Mouse (Mus musculus) stomach, embryonic 15.5 days (tissue): ENCODE data around the gene Ntrk2. TPM values are rescaled to one million over a fixed set of nuclear protein-coding genes. Genes with fewer than 3 reads are reported as not detected.

Experiments used
- ATAC-seq: fragments of 200-750 bp; cut with Nextera tagmentation; 2 replicates; pipeline ENCODE4 v1.8.0; 2017; ENCODE audit warnings: low read depth, moderate number of reproducible peaks, moderate TSS enrichment; ENCODE audit not compliant: insufficient read depth, low FRiP score
- H3K27ac ChIP-seq: fragments of 300-500 bp; sonication (generic); 2 replicates; pipeline ENCODE4 v1.5.1; 2015; ENCODE audit warnings: mild to moderate bottlenecking, inconsistent platforms
- H3K27me3 ChIP-seq: fragments of 300-500 bp; sonication (generic); replicated peaks from 2 replicates; pipeline ENCODE4 v1.6.1; 2015; ENCODE audit warnings: inconsistent platforms
- H3K36me3 ChIP-seq: fragments of 300-500 bp; sonication (generic); 2 replicates; pipeline ENCODE4 v1.6.1; 2015; ENCODE audit warnings: inconsistent platforms
- H3K4me1 ChIP-seq: fragments of 300-500 bp; sonication (generic); 2 replicates; pipeline ENCODE4 v1.6.1; 2015; ENCODE audit warnings: inconsistent platforms
- H3K4me2 ChIP-seq: fragments of 300-500 bp; sonication (generic); 2 replicates; pipeline ENCODE4 v1.6.1; 2015; ENCODE audit warnings: mild to moderate bottlenecking, inconsistent platforms
- H3K4me3 ChIP-seq: fragments of 300-500 bp; sonication (generic); replicated peaks from 2 replicates; pipeline ENCODE4 v1.5.1; 2015; ENCODE audit warnings: inconsistent platforms
- H3K9ac ChIP-seq: fragments of 300-500 bp; sonication (generic); 2 replicates; pipeline ENCODE4 v1.6.1; 2015; ENCODE audit warnings: inconsistent platforms
- H3K9me3 ChIP-seq: fragments of 300-500 bp; sonication (generic); 2 replicates; pipeline ENCODE4 v1.6.1; 2016; ENCODE audit warnings: inconsistent platforms
- WGBS: fragments of 180-500 bp; shearing (Covaris S2); methylation state at CpG from one replicate; pipeline ENCODE4 v1.1.7; 2015; 5-methylcytosine and 5-hydroxymethylcytosine counted together
- polyA plus RNA-seq: library from polyadenylated mRNA; unstranded; fragments of >200 nt; fragmentation: Nextera tagmentation; extraction: Ambion mirVana; gene quantifications from 2 replicates; pipeline ENCODE4 v1.2.1, GENCODE M21; 2015

The Ntrk2 gene
- polyA plus RNA-seq, 1 experiment from 2014 or later: 10.9 TPM

GRCm38 (mm10) chr13:59176485-59176884, 370.1 kb downstream of the Ntrk2 start:
- WGBS: 58% methylated on average over 9 of the region's 9 CpGs
- no peaks in the 10 kb centered on the region for H3K9me3 ChIP-seq
- no peaks in the 10 kb centered on the region for H3K4me1 ChIP-seq
- ATAC-seq: no peak
- no peak overlapping the region for H3K4me2 ChIP-seq
- no peaks in the 10 kb centered on the region for H3K36me3 ChIP-seq
- no peak overlapping the region for H3K9ac ChIP-seq
- no peak overlapping the region for H3K27ac ChIP-seq
- no peaks in the 10 kb centered on the region for H3K27me3 ChIP-seq
- H3K4me3 ChIP-seq: no peak overlapping the region

GRCm38 (mm10) chr13:59177003-59177402, 370.6 kb downstream of the Ntrk2 start:
- no peak overlapping the region for H3K4me2 ChIP-seq
- H3K27ac ChIP-seq: no peak overlapping the region
- ATAC-seq: no peak
- 58% methylated on average over 9 of the region's 9 CpGs for WGBS
- H3K9me3 ChIP-seq: no peaks in the 10 kb centered on the region
- no peaks in the 10 kb centered on the region for H3K27me3 ChIP-seq
- no peaks in the 10 kb centered on the region for H3K4me1 ChIP-seq
- no peak overlapping the region for H3K9ac ChIP-seq
- H3K4me3 ChIP-seq: no peak overlapping the region
- no peaks in the 10 kb centered on the region for H3K36me3 ChIP-seq

- Histone ChIP-seq H3K27me3 (no peaks in the 10 kb centered on the region), H3K4me2 (no peak overlapping the region), H3K27ac (no peak overlapping the region), H3K36me3 (no peaks in the 10 kb centered on the region), H3K9ac (no peak overlapping the region), H3K9me3 (no peaks in the 10 kb centered on the region), H3K4me3 (no peak overlapping the region), H3K4me1 (no peaks in the 10 kb centered on the region)
- ATAC-seq: no peak
- WGBS: 80% methylated on average over 4 of the region's 4 CpGs
Observed at GRCm38 (mm10) chr13:59179986-59180385, 373.6 kb downstream of the Ntrk2 start.

- Histone ChIP-seq H3K9ac (no peak overlapping the region), H3K9me3 (no peaks in the 10 kb centered on the region), H3K4me3 (no peak overlapping the region), H3K36me3 (no peaks in the 10 kb centered on the region), H3K4me1 (no peaks in the 10 kb centered on the region), H3K4me2 (no peak overlapping the region), H3K27ac (no peak overlapping the region), H3K27me3 (no peaks in the 10 kb centered on the region)
- 79% methylated on average over 10 of the region's 10 CpGs for WGBS
- ATAC-seq: no peak
Observed at GRCm38 (mm10) chr13:59180781-59181180, 374.4 kb downstream of the Ntrk2 start.

- Histone ChIP-seq H3K9me3 (no peaks in the 10 kb centered on the region), H3K4me2 (no peak overlapping the region), H3K27ac (no peak overlapping the region), H3K27me3 (no peaks in the 10 kb centered on the region), H3K36me3 (no peaks in the 10 kb centered on the region), H3K9ac (no peak overlapping the region), H3K4me1 (no peaks in the 10 kb centered on the region), H3K4me3 (no peak overlapping the region)
- no peak for ATAC-seq
- 63% methylated on average over 16 of the region's 16 CpGs for WGBS
Observed at GRCm38 (mm10) chr13:59181188-59181947, 375.0 kb downstream of the Ntrk2 start.

GRCm38 (mm10) chr13:59182630-59183029, 376.3 kb downstream of the Ntrk2 start:
- H3K27ac ChIP-seq: no peak overlapping the region
- no peak for ATAC-seq
- H3K9ac ChIP-seq: no peak overlapping the region
- H3K4me3 ChIP-seq: no peak overlapping the region
- no peak overlapping the region for H3K4me2 ChIP-seq
- H3K36me3 ChIP-seq: no peaks in the 10 kb centered on the region
- 46% methylated on average over 5 of the region's 5 CpGs for WGBS
- H3K4me1 ChIP-seq: no peaks in the 10 kb centered on the region
- H3K27me3 ChIP-seq: no peaks in the 10 kb centered on the region
- H3K9me3 ChIP-seq: no peaks in the 10 kb centered on the region

Other genes starting within 250 kb of the Ntrk2 start
- 1.6 and 2.6 TPM in 2 replicates for gene Slc28a3, start 195.7 kb upstream of the Ntrk2 start, polyA plus RNA-seq